Mouse (Mus musculus): Measurements from ENCODE around the gene Gm26602.

DNA sequence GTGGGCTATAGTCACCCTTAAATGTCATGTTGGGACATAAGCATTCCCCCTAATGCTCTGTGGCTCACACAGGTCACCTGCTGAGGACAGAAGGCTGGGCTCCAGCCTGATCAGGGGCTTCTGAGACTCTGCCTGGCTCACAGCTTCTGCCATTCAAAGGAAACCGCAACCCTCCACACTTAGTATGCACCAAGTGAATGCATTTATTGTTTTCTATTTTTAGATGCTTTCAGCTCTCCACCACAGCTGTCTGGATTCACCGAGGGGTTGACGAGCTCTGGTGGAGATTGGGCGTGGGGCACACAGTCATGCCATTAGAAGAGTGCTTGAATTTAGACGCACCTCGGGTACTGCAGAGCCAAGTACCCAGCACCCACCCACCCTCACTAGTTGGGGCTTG lies 37.3 kb upstream of the Gm26602 start:
- no peak for TF ChIP-seq CTCF (IDR thresholded peaks at IDR 0.05; ENCODE audit: borderline replicate concordance, control insufficient read depth, extremely low read depth, insufficient read depth, low read length, poor library complexity)
- no peak for TF ChIP-seq POLR2A (IDR thresholded peaks at IDR 0.05; ENCODE audit: control insufficient read depth, extremely low read depth, insufficient read depth, low read length, poor library complexity)
